ENCODE assay signal across 8 mouse cellular contexts in the genomic region with DNA sequence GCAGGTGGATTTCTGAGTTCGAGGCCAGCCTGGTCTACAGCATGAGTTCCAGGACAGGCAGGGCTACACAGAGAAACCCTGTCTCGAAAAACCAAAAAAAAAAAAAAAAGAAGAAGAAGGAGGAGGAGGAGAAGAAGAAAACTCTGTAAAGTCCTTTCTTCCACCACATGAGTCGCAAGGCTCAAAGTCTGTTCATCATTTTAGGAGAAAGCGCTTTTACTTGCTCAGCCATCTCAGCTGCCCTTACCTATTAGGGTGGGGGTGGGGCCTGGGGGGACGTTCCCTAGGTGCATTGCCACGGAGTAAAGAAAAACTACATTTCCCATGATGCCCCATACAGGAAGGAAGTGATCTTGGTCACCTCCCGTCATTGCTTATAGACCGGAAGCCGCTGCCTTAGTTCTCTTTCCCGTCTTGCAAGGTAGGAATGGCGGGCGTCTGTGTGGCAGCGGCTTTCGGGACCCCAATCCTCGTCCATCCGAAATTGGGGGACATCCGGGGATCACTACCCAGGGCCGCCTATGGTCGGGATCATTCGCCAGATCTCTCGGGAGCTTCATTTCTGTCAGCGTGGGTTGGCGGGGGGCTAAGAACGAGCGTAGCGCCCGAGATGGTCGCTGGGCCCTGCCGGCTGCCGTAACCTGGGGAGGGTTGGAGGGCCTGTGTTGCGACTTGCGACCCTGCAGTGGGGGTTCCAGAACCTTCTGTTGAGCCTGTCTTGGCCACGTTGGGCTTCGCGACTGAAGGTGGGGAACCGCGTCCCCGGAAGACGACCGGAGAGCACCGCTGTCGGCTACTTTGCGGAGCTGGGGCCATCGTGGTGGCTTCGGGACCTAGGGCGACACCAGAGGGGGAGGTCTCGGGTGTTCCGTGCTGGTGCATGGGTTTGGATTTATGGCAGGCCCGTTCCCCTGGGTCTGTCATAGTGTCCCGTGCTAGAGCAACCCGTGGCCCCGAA. TPM values are rescaled to one million over a fixed set of nuclear protein-coding genes. Genes with fewer than 3 reads are reported as not detected.
DNase-seq lines count a peak whose midpoint lies in the region; ATAC-seq lines count a peak whose summit lies in the region.

A gene (plus strand): TSS at position 350 of the 958 bp plus-strand sequence.

- H3K4me1 ChIP-seq in lung, embryonic 16.5 days (replicated peaks; ENCODE audit: control insufficient read depth, insufficient read depth, low read length): peaks cover 19% of the 10 kb centered on the region

- peak; percentile 86 for DNase-seq in MN1 (ENCODE audit: low spot score)
- peak; percentile 91 for DNase-seq in cerebellum, adult 9-10 months
- DNase-seq in layer of hippocampus, adult 9-11 months: peak; percentile 88
- peak; percentile 71 for DNase-seq in ovary, postnatal 10 days (ENCODE audit: low spot score)
- DNase-seq in thymus, postnatal 0 days (ENCODE audit: low spot score): peak; percentile 87

- peak within 1 kb of the TSS; percentile 95 for H3K4me3 ChIP-seq in lung, embryonic 16.5 days (ENCODE audit: low read length)

- peaks cover 28% of the 10 kb centered on the region for H3K36me3 ChIP-seq in lung, embryonic 16.5 days (ENCODE audit: control insufficient read depth, insufficient read depth, low read length)

- H3K4me2 ChIP-seq in lung, embryonic 16.5 days (ENCODE audit: low read depth, low read length): peak within 1 kb of the TSS; percentile 79

- peak within 1 kb of the TSS; percentile 72 for H3K27ac ChIP-seq in lung, embryonic 16.5 days (ENCODE audit: low read length)

- H3K9me3 ChIP-seq in lung, embryonic 16.5 days (ENCODE audit: control insufficient read depth, low read length): no peaks in the 10 kb centered on the region

- no peaks in the 10 kb centered on the region for H3K27me3 ChIP-seq in lung, embryonic 16.5 days (ENCODE audit: control insufficient read depth, insufficient read depth, low read depth, low read length)

- peak; percentile 99 for ATAC-seq in frontal cortex, adult (ENCODE audit: low TSS enrichment)
- ATAC-seq in hematopoietic stem cell, adult 5-6 weeks (replicated peaks in 1 of 2; ENCODE audit: insufficient read depth in 1 of 2, low FRiP score in 2 of 2, low TSS enrichment in 1 of 2, low read depth in 1 of 2, poor library complexity in 2 of 2, severe bottlenecking in 2 of 2): peak; percentile 87 to 96
- peak; percentile 93 for ATAC-seq in lung, embryonic 16.5 days (ENCODE audit: low read depth)

- peak within 1 kb of the TSS; percentile 99 for H3K9ac ChIP-seq in lung, embryonic 16.5 days (ENCODE audit: low read length)

- WGBS in lung, embryonic 16.5 days: 1% methylated on average over 52 of the region's 52 CpGs

RNA-seq across cellular contexts. Expression of the gene that starts here (rescaled TPM):
- total RNA-seq in hematopoietic stem cell, adult 5-6 weeks (2017): 1,377 and 1,391 TPM in 2 replicates
- 554 and 590 TPM in 2 replicates for polyA plus RNA-seq in lung, embryonic 16.5 days (2015; fragmentation: Nextera tagmentation; extraction: Ambion mirVana)
- 745 and 751 TPM in 2 replicates for polyA plus RNA-seq in thymus, postnatal 0 days (2015; fragmentation: Nextera tagmentation; extraction: Ambion mirVana)

Comparison
In these comparisons a context has a peak if more than half of its experiments do, and no peak if none do; other contexts are left out.
1. Peak in every context shown above with its lines: DNase-seq, ATAC-seq, H3K4me3 ChIP-seq and H3K27ac ChIP-seq.